Mouse (Mus musculus) C2C12 (cell line): ENCODE data around the gene Rps6ka5.

ENCODE experiments used
- CTCF ChIP-seq: IDR thresholded peaks from one replicate; pipeline ENCODE4 v1.5.1; 2011; ENCODE audit not compliant: control insufficient read depth, insufficient read depth, insufficient read length
- FOSL1 ChIP-seq: IDR thresholded peaks from one replicate; pipeline ENCODE4 v1.8.0; 2011; ENCODE audit warnings: mild to moderate bottlenecking, low read length; ENCODE audit not compliant: poor library complexity, insufficient read depth, severe bottlenecking
- MAX ChIP-seq: IDR thresholded peaks from one replicate; pipeline ENCODE4 v1.6.1; 2011; ENCODE audit warnings: mild to moderate bottlenecking, control low read depth
- MYOD1 ChIP-seq: IDR thresholded peaks from one replicate; pipeline ENCODE4 v1.6.1; 2011; ENCODE audit warnings: low read depth; ENCODE audit not compliant: control insufficient read depth, insufficient read length
- USF1 ChIP-seq: IDR thresholded peaks from one replicate; pipeline ENCODE4 v1.6.1; 2011; ENCODE audit warnings: low read depth, mild to moderate bottlenecking, control low read depth, moderate library complexity

- TF ChIP-seq MYOD1 (no peak), CTCF (no peak), FOSL1 (no peak), USF1 (no peak), MAX (no peak)
These were observed 197.1 kb downstream of the Rps6ka5 start for GRCm38 (mm10) chr12:100529651-100530050.
